Mouse (Mus musculus): ENCODE measurements around the gene Steap3.

DNA sequence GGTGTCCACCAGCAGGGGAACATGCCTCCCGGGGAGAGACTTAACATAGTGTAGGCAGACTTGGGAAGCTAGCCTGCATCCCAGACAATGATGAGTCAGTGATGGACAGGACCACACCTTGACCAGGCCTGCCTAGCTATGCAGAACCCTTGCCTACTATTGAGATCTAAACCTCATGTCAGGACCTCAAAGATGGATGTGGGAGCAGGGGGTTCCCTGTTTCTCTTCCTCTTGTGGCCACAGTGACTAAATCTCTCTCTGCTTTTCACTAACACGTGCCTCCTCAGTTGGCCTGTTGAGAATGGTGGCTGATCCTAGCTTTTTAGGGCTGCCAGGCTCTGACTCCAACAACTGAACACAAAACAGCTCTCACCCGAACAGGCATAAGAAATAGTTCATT, 70.0 kb downstream of the Steap3 start:
- TF ChIP-seq POLR2A (IDR thresholded peaks at IDR 0.05; ENCODE audit: control insufficient read depth, low read depth, low read length) (no peak), CTCF (IDR thresholded peaks at IDR 0.05; ENCODE audit: control insufficient read depth, insufficient read depth, insufficient replicate concordance, low read depth, low read length) (no peak)
